Mouse (Mus musculus) liver, embryonic 14.5 days (tissue): ENCODE measurements around the gene Fgfr2. TPM values are rescaled to one million over a fixed set of nuclear protein-coding genes. Genes with fewer than 3 reads are reported as not detected.

ENCODE experiments used
- ATAC-seq: fragments of 200-750 bp; cut with Nextera tagmentation; 2 replicates; pipeline ENCODE4 v1.8.0; 2017; ENCODE audit warnings: moderate number of reproducible peaks, mild to moderate bottlenecking, moderate library complexity; ENCODE audit not compliant: insufficient read depth
- DNase-seq, 3 experiments: peaks; one replicate each; pipeline ENCODE4 v3.0.0-alpha.2; 2012 to 2013; ENCODE audit warnings: low read depth in 3 of 3, low spot score in 3 of 3
- H3K27ac ChIP-seq: fragments of 300-500 bp; sonication (generic); 2 replicates; pipeline ENCODE4 v1.5.1; 2014; ENCODE audit warnings: moderate library complexity, mild to moderate bottlenecking, control low read depth, inconsistent platforms
- H3K27me3 ChIP-seq: fragments of 300-500 bp; sonication (generic); 2 replicates; pipeline ENCODE4 v1.6.1; 2014; ENCODE audit warnings: mild to moderate bottlenecking, low read length, moderate library complexity; ENCODE audit not compliant: control insufficient read depth, insufficient read depth
- H3K36me3 ChIP-seq: fragments of 300-500 bp; sonication (generic); replicated peaks from 2 replicates; pipeline ENCODE4 v1.6.1; 2014; ENCODE audit warnings: low read depth; ENCODE audit not compliant: control insufficient read depth, insufficient read depth
- H3K4me1 ChIP-seq, 2 experiments: fragments of 200-500 bp in 1 of 2; fragments of 300-500 bp in 1 of 2; sonication (generic) in 1 of 2; replicated peaks; 2 replicates each; pipeline ENCODE4 v1.6.1; 2012 to 2014; ENCODE audit warnings: antibody characterized with exemption in 1 of 2, inconsistent platforms in 1 of 2, low read length in 1 of 2; ENCODE audit not compliant: control insufficient read depth in 2 of 2, insufficient read depth in 2 of 2
- H3K4me2 ChIP-seq: fragments of 300-500 bp; sonication (generic); 2 replicates; pipeline ENCODE4 v1.6.1; 2014; ENCODE audit warnings: low read depth, mild to moderate bottlenecking, control low read depth, moderate library complexity
- H3K4me3 ChIP-seq, 2 experiments: fragments of 200-500 bp in 1 of 2; fragments of 300-500 bp in 1 of 2; sonication (generic) in 1 of 2; 2 replicates each; pipeline ENCODE4 v1.5.1; 2012 to 2014; ENCODE audit warnings: low read depth in 2 of 2, low read length in 2 of 2, mild to moderate bottlenecking in 2 of 2, control low read depth in 1 of 2, inconsistent platforms in 1 of 2, moderate library complexity in 1 of 2; ENCODE audit not compliant: insufficient read depth in 1 of 2
- H3K9ac ChIP-seq: fragments of 300-500 bp; sonication (generic); replicated peaks from 2 replicates; pipeline ENCODE4 v1.6.1; 2014; ENCODE audit warnings: mild to moderate bottlenecking, control low read depth, moderate library complexity
- H3K9me3 ChIP-seq: fragments of 300-500 bp; sonication (generic); 2 replicates; pipeline ENCODE4 v1.6.1; 2016; ENCODE audit warnings: low read length, mixed read lengths; ENCODE audit not compliant: control insufficient read depth
- CTCF ChIP-seq: IDR thresholded peaks from 2 replicates; pipeline ENCODE4 v1.5.1; 2016; ENCODE audit warnings: antibody characterized with exemption, low read depth, control low read depth
- EP300 ChIP-seq: IDR thresholded peaks from 2 replicates; pipeline ENCODE4 v1.6.1; 2016; ENCODE audit warnings: antibody characterized with exemption, low read depth
- WGBS: fragments of 180-500 bp; shearing (Covaris S2); extraction: QIAGEN DNeasy Blood & Tissue Kit; methylation state at CpG from one replicate; pipeline ENCODE4 v1.1.7; 2014; ENCODE audit not compliant: insufficient replicate concordance; 5-methylcytosine and 5-hydroxymethylcytosine counted together
- polyA plus RNA-seq, 2 experiments: library from polyadenylated mRNA; depleted of rRNA in 1 of 2; stranded (reverse) in 1 of 2; unstranded in 1 of 2; fragments of >200 nt; fragmentation: Nextera tagmentation in 1 of 2; extraction: Ambion mirVana in 1 of 2; gene quantifications; 2 replicates each; pipeline versions ENCODE4 v1.2.1 to v1.2.3; 2012 to 2014

The Fgfr2 gene
- polyA plus RNA-seq, 2 experiments: 7.9 to 8.8 TPM

DNA sequence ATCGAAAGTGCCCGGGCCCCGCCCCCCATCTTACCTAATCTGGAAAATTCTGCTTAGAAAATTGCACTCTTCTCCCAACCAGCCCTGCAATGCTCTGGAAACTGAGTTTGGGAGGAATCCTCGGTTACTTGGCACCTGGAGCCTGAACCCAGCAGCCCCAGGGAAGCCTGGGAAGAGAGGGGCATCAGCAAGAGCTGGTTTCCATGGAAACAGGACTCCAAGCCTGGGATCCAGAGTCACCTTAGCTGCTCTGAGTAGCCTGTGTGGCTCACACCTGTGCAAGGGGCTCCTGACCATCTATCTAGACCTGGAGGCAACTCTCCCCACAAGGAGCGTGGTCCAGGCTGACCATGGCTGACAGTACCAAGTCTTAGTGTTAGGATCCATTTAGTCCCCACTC lies 912.5 kb downstream of the Fgfr2 start:
- no peak overlapping the region for H3K4me2 ChIP-seq
- H3K9ac ChIP-seq: no peak overlapping the region
- no peaks in the 10 kb centered on the region for H3K4me1 ChIP-seq
- DNase-seq (no peak), ATAC-seq (no peak)
- H3K27me3 ChIP-seq: no peaks in the 10 kb centered on the region
- 61% methylated on average over 5 of the region's 5 CpGs for WGBS
- no peak overlapping the region for H3K27ac ChIP-seq
- H3K4me3 ChIP-seq: no peak overlapping the region
- H3K9me3 ChIP-seq: no peaks in the 10 kb centered on the region
- TF ChIP-seq CTCF (no peak), EP300 (no peak)
- H3K36me3 ChIP-seq: no peaks in the 10 kb centered on the region

DNA sequence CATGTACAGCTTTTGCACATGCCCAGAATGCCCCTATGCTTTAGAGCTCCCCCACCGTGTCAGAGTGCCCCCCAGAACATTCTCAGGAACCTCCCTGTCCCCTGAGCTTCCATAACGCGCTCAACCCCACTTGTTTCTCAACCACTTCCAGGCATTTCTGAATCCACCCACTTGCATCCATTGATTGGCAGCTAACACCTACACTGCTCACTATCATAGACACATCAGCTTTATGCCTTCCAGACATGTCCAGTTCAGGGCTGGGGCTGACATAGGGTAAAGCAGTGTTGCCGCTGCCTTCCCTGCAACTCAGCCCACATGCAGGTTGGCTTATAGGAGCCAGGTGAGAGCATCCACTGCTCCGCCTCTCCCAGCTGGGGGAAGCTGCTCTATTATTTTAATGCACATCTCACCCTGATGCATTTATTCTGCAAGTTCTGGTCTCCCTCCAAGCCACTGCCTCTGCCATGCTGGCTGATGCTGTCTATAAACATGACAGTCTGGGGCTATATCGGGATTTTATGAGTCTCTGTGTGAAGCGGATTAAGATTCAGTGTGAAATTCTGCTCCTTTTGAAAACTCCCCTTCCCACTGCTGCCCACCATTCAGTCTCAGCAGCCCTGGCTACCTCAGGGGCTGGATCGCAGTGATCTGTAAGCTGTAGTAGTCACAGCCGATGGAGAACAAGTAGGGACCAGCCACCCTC lies 914.1 kb downstream of the Fgfr2 start:
- no peak for DNase-seq
- 59% methylated on average over 9 of the region's 9 CpGs for WGBS
- Histone ChIP-seq H3K27me3 (no peaks in the 10 kb centered on the region), H3K27ac (no peak overlapping the region), H3K9ac (no peak overlapping the region), H3K4me2 (no peak overlapping the region), H3K4me3 (no peak overlapping the region), H3K4me1 (no peaks in the 10 kb centered on the region), H3K9me3 (no peaks in the 10 kb centered on the region), H3K36me3 (no peaks in the 10 kb centered on the region)
- no peak for ATAC-seq
- no peak for TF ChIP-seq CTCF
- no peak for TF ChIP-seq EP300

DNA sequence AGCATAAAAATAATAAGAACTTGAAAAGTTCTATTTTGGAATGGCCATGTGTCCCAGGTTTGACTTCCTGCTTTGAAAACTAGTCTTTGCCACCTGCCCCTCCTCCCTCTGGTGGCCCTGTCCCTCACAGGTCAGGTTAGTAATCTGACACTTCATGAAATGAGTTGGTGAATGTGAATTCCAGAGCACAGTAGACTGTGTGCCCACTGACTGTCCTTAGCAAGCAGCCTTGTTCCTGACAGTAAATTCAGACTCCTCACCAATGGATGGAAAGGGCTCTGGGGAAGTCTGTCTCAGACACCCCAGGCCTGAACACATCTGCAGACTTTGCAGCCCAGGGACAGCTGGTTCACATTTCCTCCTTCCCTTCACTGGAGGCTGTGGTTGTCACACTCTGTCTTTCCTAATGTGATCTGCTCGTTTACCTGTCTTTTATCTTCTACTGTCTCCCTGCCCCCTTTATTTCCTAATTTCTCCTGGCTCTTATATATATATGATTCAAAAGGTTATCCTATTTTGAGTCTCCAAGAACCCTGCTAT lies 919.0 kb downstream of the Fgfr2 start:
- no peak overlapping the region for H3K9ac ChIP-seq
- H3K36me3 ChIP-seq: no peaks in the 10 kb centered on the region
- H3K27me3 ChIP-seq: no peaks in the 10 kb centered on the region
- H3K4me3 ChIP-seq: no peak overlapping the region
- TF ChIP-seq CTCF (no peak), EP300 (no peak)
- H3K27ac ChIP-seq: no peak overlapping the region
- no peaks in the 10 kb centered on the region for H3K4me1 ChIP-seq
- ATAC-seq (no peak), DNase-seq (no peak)
- H3K4me2 ChIP-seq: no peak overlapping the region
- no peaks in the 10 kb centered on the region for H3K9me3 ChIP-seq
- 0% methylated on average over 1 of the region's 1 CpGs for WGBS

DNA sequence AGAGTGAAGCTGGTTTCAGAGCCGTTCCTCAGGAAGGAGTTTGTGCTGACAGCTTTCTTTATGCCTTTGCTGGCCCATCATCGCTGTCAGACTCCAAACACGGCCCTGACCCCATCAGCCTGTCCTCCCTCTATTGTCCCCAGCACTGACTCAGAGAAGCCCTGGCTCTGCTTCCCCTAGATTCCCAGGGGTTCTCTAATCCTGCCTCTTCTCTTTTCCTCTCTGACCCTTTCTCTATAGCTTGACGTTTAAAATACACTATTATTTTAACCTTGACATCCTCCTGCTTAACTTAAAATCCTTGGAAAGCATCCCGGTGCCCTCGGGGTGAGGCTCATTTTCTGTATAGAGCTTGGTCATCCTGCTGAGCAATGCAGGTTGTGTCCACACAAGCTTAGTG lies 923.5 kb downstream of the Fgfr2 start:
- TF ChIP-seq EP300 (no peak), CTCF (no peak)
- ATAC-seq (no peak), DNase-seq (no peak)
- H3K27ac ChIP-seq: no peak overlapping the region
- H3K9me3 ChIP-seq: no peaks in the 10 kb centered on the region
- H3K27me3 ChIP-seq: no peaks in the 10 kb centered on the region
- no peak overlapping the region for H3K4me2 ChIP-seq
- H3K36me3 ChIP-seq: no peaks in the 10 kb centered on the region
- no peaks in the 10 kb centered on the region for H3K4me1 ChIP-seq
- H3K4me3 ChIP-seq: no peak overlapping the region
- H3K9ac ChIP-seq: no peak overlapping the region
- 47% methylated on average over 6 of the region's 6 CpGs for WGBS

DNA sequence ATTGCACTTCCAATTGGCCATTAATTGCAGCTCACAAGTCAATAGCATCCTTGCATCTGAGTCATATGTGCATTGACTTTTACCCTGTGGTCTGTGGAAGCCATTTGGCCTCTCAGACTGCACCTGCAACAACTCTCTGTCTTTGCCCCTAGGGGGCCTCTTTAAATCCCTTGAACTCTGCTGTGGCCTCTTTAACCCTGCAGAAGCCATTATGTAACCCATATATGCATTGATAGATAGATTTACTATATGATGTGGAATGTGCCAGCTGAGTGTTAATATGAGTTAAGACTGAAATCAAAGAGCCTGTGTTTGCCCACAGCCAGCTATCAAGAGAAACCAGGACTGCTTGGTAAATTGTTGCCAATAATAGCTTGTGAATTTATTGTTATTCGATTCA lies 924.3 kb downstream of the Fgfr2 start:
- H3K9ac ChIP-seq: no peak overlapping the region
- no peaks in the 10 kb centered on the region for H3K27me3 ChIP-seq
- no peak overlapping the region for H3K4me2 ChIP-seq
- H3K36me3 ChIP-seq: no peaks in the 10 kb centered on the region
- no peaks in the 10 kb centered on the region for H3K4me1 ChIP-seq
- no peak for TF ChIP-seq CTCF
- no peak for TF ChIP-seq EP300
- no peak for ATAC-seq
- no peak for DNase-seq
- 70% methylated on average over 1 of the region's 1 CpGs for WGBS
- no peak overlapping the region for H3K27ac ChIP-seq
- no peaks in the 10 kb centered on the region for H3K9me3 ChIP-seq
- H3K4me3 ChIP-seq: no peak overlapping the region
